17 mouse cellular contexts compared by ENCODE assay signal in genomic region chr9:70669197-70669596, GRCm38 (mm10). TPM values are rescaled to one million over a fixed set of nuclear protein-coding genes. Genes with fewer than 3 reads are reported as not detected.
DNase-seq lines count a peak whose midpoint lies in the region; ATAC-seq lines count a peak whose summit lies in the region.
"Had no signal": no experiment of that assay in that cellular context is flagged by ENCODE, and none has a peak within 500 bp of the region (broad histone marks: within the 10 kb centered on the region; RNA-seq: fewer than 3 reads in every experiment).

No protein-coding gene starts in this region.

- DNase-seq in spleen, adult 12 weeks (ENCODE audit: low spot score): peak; percentile 52
- DNase-seq in spleen, adult 18-20 months: no peak
- no peak for DNase-seq in adrenal gland, postnatal 36 days
- no peak for DNase-seq in gastrocnemius, postnatal 4 days (ENCODE audit: low spot score in 2 of 2)
- DNase-seq: adrenal gland, postnatal 10 days; gastrocnemius, postnatal 36 days; heart, postnatal 10 days; lung, postnatal 14 days; thymus, adult 18-20 months had no signal

- H3K9me3 ChIP-seq in liver, embryonic 16.5 days (replicated peaks; ENCODE audit: control insufficient read depth, low read length): peaks cover 3% of the 10 kb centered on the region
- H3K9me3 ChIP-seq: embryonic facial prominence, embryonic 13.5 days had no signal

- ATAC-seq in erythroid progenitor cell, adult 5-6 weeks (replicated peaks; ENCODE audit: low FRiP score, poor library complexity, severe bottlenecking): peak; percentile 83
- peak; percentile 91 for ATAC-seq in liver, embryonic 16.5 days (ENCODE audit: low read depth)
- ATAC-seq in granulocyte monocyte progenitor cell, adult 5-6 weeks (replicated peaks; ENCODE audit: poor library complexity, severe bottlenecking): no peak
- ATAC-seq: hindbrain, embryonic 16.5 days had no signal

- peak overlapping the region; percentile 93 for H3K27ac ChIP-seq in liver, embryonic 16.5 days (ENCODE audit: low read length)
- H3K27ac ChIP-seq: embryonic facial prominence, embryonic 13.5 days; forebrain, embryonic 12.5 days; neural tube, embryonic 13.5 days had no signal

- H3K9ac ChIP-seq in liver, embryonic 16.5 days (ENCODE audit: low read depth, low read length): peak overlapping the region; percentile 22
- H3K9ac ChIP-seq: embryonic facial prominence, embryonic 13.5 days; forebrain, embryonic 12.5 days; neural tube, embryonic 13.5 days had no signal

- no peaks in the 10 kb centered on the region; the same call in 1 of the 2 replicates for H3K36me3 ChIP-seq in liver, embryonic 16.5 days (ENCODE audit: control insufficient read depth, insufficient read depth)
- H3K36me3 ChIP-seq: embryonic facial prominence, embryonic 13.5 days; forebrain, embryonic 12.5 days; neural tube, embryonic 13.5 days had no signal

- no peaks in the 10 kb centered on the region for H3K27me3 ChIP-seq in liver, embryonic 16.5 days (ENCODE audit: control insufficient read depth, insufficient read depth, low read depth, low read length)
- H3K27me3 ChIP-seq: embryonic facial prominence, embryonic 13.5 days; forebrain, embryonic 12.5 days; neural tube, embryonic 13.5 days had no signal

- peaks cover 35% of the 10 kb centered on the region for H3K4me1 ChIP-seq in liver, embryonic 16.5 days (ENCODE audit: control insufficient read depth, low read depth, low read length)
- H3K4me1 ChIP-seq: forebrain, embryonic 12.5 days; neural tube, embryonic 13.5 days had no signal

- peak overlapping the region; percentile 41 for H3K4me2 ChIP-seq in liver, embryonic 16.5 days (ENCODE audit: low read depth, low read length)
- H3K4me2 ChIP-seq: embryonic facial prominence, embryonic 13.5 days; forebrain, embryonic 12.5 days; neural tube, embryonic 13.5 days had no signal

- H3K4me3 ChIP-seq in liver, embryonic 16.5 days (ENCODE audit: low read depth, low read length): no peak overlapping the region
- H3K4me3 ChIP-seq: embryonic facial prominence, embryonic 13.5 days; forebrain, embryonic 12.5 days; neural tube, embryonic 13.5 days had no signal

- WGBS in liver, embryonic 16.5 days (ENCODE audit: insufficient replicate concordance): 11% methylated on average over 2 of the region's 2 CpGs

RNA-seq across cellular contexts. Expression of gene Adam10, which starts 9.6 kb away (rescaled TPM):
- 334 and 407 TPM in 2 replicates for total RNA-seq in erythroid progenitor cell, adult 5-6 weeks (2015; ENCODE audit: low replicate concordance)
- total RNA-seq in erythroid progenitor cell, adult 5-6 weeks (2017; ENCODE audit: low replicate concordance): 328 and 349 TPM in 2 replicates
- polyA plus RNA-seq in liver, embryonic 16.5 days (2015; fragmentation: Nextera tagmentation; extraction: Ambion mirVana): 66.1 and 68.4 TPM in 2 replicates
- 61.0 and 70.7 TPM in 2 replicates for total RNA-seq in granulocyte monocyte progenitor cell, adult 5-6 weeks (2014; fragmentation: Nextera tagmentation)
- 46.5 and 47.8 TPM in 2 replicates for total RNA-seq in granulocyte monocyte progenitor cell, adult 5-6 weeks (2017)
- 10 to 100 TPM; 47.1 to 51.0 TPM for total RNA-seq in adrenal gland, postnatal 36 days (2021)
- 10 to 100 TPM; 60.4 to 62.7 TPM for total RNA-seq in gastrocnemius, postnatal 4 days (2021)

RNA-seq across cellular contexts. Expression of gene Mindy2, which starts 12.2 kb away (rescaled TPM):
- 76.4 and 97.3 TPM in 2 replicates for total RNA-seq in erythroid progenitor cell, adult 5-6 weeks (2015; ENCODE audit: low replicate concordance)
- total RNA-seq in erythroid progenitor cell, adult 5-6 weeks (2017; ENCODE audit: low replicate concordance): 78.0 and 94.2 TPM in 2 replicates
- 11.2 and 12.9 TPM in 2 replicates for polyA plus RNA-seq in liver, embryonic 16.5 days (2015; fragmentation: Nextera tagmentation; extraction: Ambion mirVana)
- 11.8 and 12.5 TPM in 2 replicates for total RNA-seq in granulocyte monocyte progenitor cell, adult 5-6 weeks (2014; fragmentation: Nextera tagmentation)
- 9.0 and 10.1 TPM in 2 replicates for total RNA-seq in granulocyte monocyte progenitor cell, adult 5-6 weeks (2017)
- 10 to 100 TPM; 16.2 to 16.8 TPM for total RNA-seq in adrenal gland, postnatal 36 days (2021)
- total RNA-seq in gastrocnemius, postnatal 4 days (2021): 10 to 100 TPM; 13.0 to 13.3 TPM

RNA-seq across cellular contexts. Expression of gene Gm10642, which starts 13.1 kb away (rescaled TPM):
- total RNA-seq in erythroid progenitor cell, adult 5-6 weeks (2015; ENCODE audit: low replicate concordance): 1.8 and 5.4 TPM in 2 replicates
- 4.1 and 16.4 TPM in 2 replicates for total RNA-seq in erythroid progenitor cell, adult 5-6 weeks (2017; ENCODE audit: low replicate concordance)
- 0.90 and 0.92 TPM in 2 replicates for polyA plus RNA-seq in liver, embryonic 16.5 days (2015; fragmentation: Nextera tagmentation; extraction: Ambion mirVana)
- not detected in 2 replicates for total RNA-seq in granulocyte monocyte progenitor cell, adult 5-6 weeks (2014; fragmentation: Nextera tagmentation)
- total RNA-seq in granulocyte monocyte progenitor cell, adult 5-6 weeks (2017): 0.26 TPM in 1 of 2 replicates, not detected in the other
- under 1 TPM; 0.40 to 0.56 TPM for total RNA-seq in adrenal gland, postnatal 36 days (2021)
- under 1 TPM; 0.21 to 0.56 TPM for total RNA-seq in gastrocnemius, postnatal 4 days (2021)
- polyA plus RNA-seq: kidney, embryonic 14.5 days had no signal

Comparison
In these comparisons a context has a peak if more than half of its experiments do, and no peak if none do; other contexts are left out.
1. RNA of gene Adam10, which starts 9.6 kb away (total RNA-seq): 328 to 407 TPM in erythroid progenitor cell, adult 5-6 weeks; 46.5 to 70.7 TPM in granulocyte monocyte progenitor cell, adult 5-6 weeks, 60.4 to 62.7 TPM in gastrocnemius, postnatal 4 days and 47.1 to 51.0 TPM in adrenal gland, postnatal 36 days; every median in the first group is over 4 times any median in the second.
2. RNA of gene Mindy2, which starts 12.2 kb away (total RNA-seq): 76.4 to 97.3 TPM in erythroid progenitor cell, adult 5-6 weeks; 16.2 to 16.8 TPM in adrenal gland, postnatal 36 days, 13.0 to 13.3 TPM in gastrocnemius, postnatal 4 days and 9.0 to 12.5 TPM in granulocyte monocyte progenitor cell, adult 5-6 weeks; every median in the first group is over 4 times any median in the second.